Mouse (Mus musculus) layer of hippocampus, adult 9-10 months (tissue): ENCODE measurements around the gene Mettl2.

Source experiments
- DNase-seq: peaks from one replicate; pipeline ENCODE4 v3.0.0; 2022; ENCODE audit warnings: low spot score

Mettl2 gene

DNA sequence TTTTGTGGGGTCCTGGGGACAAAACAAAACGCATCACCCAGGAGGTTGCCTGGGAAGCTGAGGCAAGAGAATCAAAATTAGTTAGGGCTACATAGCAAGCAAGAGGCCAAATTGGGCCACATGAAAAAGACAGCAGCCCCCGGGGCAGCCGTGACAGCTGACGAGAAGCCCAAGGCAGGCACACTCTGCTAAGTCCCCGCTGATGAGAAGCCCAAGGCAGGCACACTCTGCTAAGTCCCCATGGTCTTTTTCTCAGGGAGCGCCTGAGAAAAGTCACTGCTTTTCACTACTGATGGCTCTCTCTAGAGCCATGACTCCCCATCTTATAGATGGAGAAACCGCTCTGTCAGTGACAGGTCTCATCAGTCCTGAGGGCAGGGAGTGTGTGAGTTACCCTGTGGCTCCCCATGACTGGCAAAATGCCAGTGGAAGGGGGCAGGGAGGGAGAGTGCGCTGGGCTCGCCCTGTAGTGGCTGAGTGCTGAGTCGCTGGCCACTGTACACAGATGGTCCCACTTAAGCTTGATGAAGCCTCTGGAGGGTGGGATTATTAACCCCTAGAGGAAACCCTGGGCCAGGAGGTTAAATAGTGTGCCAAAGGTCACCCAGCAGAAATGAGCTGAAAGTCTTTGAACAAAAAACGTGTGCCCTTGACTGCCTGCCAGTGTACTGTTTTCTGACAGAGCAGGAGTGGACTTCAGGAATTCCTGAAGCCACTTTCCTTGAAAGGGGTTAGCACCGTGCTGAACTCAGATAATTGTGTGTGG lies 27.0 kb downstream of the Mettl2 start:
- no peak for DNase-seq

- no peak for DNase-seq
Measured at GRCm38 (mm10) chr11:105155915-105156314, 29.7 kb downstream of the Mettl2 start.

GRCm38 (mm10) chr11:105156748-105157267 lies 30.6 kb downstream of the Mettl2 start:
- DNase-seq = no peak

DNA sequence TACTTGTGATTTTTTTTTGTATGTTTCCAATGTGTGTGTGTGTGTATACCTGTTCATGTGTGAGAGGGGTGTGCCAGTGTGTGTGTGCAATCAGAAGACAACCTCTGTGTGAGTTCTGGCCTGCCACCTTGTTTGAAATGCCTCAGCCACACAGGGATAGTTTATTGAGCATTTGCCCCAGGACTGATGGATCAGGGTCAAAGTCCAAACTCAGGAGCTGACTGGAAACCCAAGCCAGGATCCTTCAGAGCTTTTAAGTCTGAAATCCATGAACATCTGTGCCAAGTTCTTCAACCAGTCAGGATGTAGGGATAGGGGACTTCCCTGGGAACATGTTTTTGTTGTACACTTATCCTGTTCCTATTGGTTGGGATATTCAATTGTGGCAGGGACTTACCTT lies 31.8 kb downstream of the Mettl2 start:
- no peak for DNase-seq

DNA sequence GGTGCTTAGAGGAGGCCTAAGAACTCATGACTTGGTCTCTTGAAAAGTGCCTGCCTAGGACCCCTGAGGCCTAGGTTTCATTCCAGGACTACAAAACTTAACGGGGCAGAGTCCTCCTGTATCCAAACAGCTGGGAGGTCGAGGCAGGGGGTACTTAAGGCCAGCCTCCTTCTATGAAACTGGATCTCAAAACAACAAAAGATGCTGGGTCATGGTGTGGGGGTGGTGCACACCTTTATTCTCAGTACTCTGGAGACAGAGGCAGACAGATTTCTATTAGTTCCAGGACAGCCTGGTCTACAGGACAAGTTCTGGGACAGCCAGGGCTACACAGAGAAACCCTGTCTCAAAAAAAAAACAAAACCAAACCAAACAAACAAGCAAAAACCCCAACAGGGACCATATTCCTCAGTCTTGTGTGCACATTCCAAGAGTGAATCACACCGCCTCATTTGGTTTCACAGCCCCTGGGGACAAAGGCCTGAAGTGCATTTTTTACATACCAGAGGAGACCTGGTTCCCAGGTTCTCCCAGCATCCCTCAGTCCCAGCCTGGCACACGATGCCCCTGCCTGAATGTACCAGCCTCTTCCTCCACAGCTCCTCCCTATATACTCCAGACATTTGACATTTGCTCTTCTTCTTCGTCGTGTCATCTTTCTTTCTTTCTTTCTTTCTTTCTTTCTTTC lies 33.6 kb downstream of the Mettl2 start:
- no peak for DNase-seq

GRCm38 (mm10) chr11:105161411-105161810 lies 35.2 kb downstream of the Mettl2 start:
- DNase-seq = no peak

DNA sequence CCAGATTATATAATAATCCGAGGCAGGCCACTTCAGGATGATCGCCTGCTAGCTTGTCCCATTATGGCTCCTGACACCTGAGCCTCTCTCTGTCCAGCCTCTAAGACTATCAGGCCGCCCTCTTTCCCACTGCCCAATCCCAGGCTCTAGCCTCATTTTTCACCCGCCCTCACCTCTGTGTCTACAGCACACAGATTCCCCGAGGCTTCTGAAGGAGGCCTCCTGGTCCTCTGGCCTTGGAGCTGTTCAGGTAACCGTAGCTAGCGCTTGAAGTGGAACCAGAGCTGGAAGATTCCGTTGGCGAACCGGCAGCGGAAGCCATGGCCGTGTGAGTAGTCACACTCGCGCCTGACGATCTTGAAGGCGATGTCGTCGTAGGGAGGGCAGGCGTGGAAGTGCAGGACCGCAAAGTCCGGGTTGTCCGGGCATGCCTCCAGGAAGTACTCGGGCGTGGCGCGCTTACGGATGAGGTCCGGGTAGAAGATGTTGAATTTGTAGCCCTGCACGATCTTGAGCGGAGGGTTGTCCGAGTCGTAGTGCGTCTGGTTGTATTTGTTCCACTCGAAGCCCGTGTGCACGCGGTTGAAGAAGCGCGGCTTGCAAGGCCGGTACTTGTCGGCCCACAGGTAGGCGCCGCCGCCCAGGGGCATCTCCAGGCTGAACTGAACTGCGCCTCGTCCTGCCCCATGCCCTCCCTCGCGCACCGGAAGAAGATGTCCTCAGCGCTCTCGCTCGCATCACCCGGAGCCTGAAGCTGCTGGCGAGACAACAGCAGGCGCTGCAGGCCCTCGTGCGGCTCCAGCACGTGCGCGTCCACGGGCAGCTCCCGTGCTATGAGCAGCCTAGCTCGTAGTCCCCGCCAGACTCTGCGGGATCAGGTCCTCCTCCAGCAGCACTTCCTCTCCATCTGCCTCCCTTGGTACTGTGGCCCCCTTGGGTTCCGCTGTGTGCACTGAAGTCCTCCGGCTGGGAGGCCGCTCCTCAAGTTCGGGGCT lies 38.6 kb downstream of the Mettl2 start:
- no peak for DNase-seq

DNA sequence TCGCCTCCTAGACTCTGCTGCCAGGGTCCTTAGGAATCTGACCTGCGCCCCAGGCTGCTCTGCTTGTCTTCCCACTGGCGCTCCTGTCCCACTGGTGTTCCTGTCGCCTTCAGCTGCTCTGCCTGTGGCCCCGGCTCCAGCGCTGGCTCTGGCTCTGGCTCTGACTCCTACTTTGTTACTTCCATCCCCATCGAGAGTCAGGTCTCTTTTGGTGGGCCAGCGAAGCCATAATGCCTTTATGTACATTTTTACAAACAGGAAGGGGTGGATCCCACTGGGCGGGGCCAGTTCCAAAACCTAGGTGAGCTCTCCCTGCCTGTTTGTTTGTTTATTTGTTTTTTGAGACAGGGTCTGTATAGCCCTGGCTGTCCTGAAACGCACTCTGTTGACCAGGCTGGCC lies 40.6 kb downstream of the Mettl2 start:
- DNase-seq = no peak

GRCm38 (mm10) chr11:105178516-105178915 lies 52.3 kb downstream of the Mettl2 start, which contains the start of gene Tlk2:
Gene Tlk2, plus strand, starts transcription at chr11:105178807.
- DNase-seq = no peak

DNA sequence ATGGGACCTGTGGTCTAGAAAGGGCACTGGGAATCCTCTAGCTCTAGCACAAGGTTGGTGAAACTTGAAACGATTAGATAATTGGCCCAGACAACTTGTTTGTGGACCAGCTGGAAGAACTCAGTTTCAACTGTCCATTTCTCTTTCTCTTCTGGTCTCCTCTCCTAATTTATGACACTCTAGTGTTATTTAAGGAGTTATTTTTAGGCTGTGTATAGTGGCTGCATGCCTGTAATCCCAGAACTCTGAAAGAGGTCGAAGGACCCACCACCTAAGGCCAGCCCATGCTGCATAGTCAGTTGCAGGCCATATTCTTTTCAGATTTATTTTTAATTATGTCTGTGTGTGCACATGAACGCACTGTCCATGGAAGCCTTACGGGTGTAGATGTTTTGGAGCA lies 53.3 kb downstream of the Mettl2 start:
- no peak for DNase-seq

DNA sequence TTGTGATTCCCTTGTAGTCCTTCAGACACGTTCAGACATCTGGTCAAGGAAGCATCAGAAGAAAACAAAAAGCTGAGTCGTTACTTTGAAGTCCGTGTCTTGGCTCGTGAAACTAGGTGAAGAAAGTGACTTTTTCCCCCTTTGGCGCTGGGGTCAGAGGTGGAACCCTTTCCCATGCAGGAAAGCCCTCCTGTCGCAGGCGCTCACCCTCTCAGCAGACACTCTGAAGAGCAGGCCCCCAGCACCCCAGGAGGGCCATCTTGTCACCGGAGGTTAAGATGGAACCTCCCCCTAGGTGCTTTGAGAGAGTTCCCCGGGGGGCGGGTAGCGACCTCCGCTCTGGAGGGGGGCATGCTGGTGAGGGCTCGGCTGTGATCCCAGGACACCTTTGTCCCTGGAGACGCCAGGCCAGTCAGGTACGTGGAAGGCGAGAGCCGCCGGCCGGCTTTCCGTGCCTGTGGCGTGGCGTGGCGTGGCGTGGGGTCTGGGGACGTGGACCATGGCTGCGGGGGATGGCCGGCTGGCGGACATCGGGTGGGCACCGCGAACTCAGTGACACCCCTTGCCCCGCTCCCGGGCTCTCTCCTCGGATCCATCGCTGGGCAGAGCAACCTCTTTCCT lies 54.4 kb downstream of the Mettl2 start:
- no peak for DNase-seq

- DNase-seq = peak; percentile 37
Measured at GRCm38 (mm10) chr11:105181126-105181637, 55.0 kb downstream of the Mettl2 start.

DNA sequence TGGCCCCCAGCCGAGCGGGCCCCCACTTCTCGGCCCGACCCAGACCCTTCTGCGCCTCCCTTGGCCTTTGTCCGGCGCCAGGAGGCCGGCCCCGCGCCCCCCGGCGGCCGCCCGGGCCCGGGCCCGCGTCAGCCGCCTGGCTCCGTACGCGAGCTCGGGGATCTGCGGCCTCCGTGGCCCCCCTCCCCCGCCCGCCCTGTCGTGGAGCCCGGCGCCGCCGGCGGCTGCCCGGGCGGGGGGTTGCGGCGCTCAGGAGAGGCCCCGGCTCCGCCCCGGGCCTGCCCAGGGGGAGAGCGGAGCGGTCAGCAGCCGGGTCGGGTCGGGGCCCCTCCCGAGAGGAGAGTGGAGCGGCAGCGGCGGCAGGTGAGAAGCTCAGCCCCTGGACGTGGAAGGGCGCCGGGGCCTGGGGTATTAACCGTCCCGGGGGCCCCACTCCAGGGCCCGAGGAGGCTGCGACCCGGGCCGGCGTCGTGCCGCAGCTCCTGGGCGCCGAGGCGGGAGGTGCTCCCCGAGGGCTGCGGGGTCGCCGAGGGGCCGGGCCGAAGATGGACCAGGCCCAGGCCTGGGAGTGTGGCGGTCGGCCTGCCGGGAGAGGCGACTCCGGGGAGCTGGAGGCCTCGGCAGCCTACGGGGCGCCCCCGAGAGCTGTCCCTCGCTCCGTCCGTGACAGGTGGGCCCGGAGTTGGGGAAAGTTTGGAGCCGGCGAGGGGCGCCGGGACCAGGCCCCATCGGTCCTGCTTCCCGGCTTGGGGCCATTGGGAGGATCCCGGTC lies 55.6 kb downstream of the Mettl2 start:
- no peak for DNase-seq

DNA sequence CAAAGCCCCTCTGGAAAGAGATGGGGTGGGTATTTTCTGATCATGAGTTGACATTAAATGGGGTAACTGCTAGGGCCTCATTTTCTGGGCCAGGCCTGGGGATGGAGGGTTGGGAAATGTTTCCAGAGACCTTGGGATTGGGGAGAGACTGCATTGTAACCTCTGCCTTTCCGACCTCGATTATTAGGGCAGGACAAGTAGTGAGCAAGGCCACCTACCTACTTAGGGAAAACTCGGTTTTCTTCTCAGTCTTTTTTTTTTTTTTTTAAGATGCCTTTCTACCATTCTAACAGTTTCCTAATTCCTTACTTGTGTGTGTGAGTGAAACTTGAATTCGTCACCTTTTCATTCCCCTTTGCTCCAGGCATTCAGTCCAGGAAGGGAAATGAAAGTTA lies 56.2 kb downstream of the Mettl2 start:
- DNase-seq = no peak

DNA sequence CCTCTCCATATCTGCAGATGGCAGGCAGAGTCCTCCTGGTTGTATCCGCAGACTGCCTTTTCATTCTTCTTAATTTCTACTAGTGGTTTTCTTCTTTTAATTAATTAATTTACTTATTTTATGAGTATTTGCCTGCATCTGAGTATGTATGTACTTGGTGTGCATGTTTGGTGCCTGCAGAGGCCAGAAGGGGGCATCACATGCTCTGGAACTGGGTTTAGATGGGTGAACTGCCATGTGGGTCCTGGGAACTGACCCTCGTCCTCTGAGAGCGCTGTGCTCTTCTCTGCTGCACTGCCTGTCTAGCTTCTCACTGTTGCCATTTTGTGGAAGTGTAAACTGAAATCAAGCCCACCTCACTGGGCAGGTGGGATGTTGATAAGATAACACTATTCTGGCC lies 58.5 kb downstream of the Mettl2 start:
- DNase-seq = no peak
